Mouse (Mus musculus) layer of hippocampus, postnatal 25 days (tissue): ENCODE data around the gene Folr2. TPM values are rescaled to one million over a fixed set of nuclear protein-coding genes. Genes with fewer than 3 reads are reported as not detected.

Experiments used
- DNase-seq, 2 experiments: peaks; one replicate each; pipeline ENCODE4 v3.0.0; 2022; ENCODE audit warnings: mixed read lengths in 2 of 2, low spot score in 1 of 2; ENCODE audit errors: extremely low spot score in 1 of 2
- total RNA-seq, 2 experiments: library from RNA; stranded (reverse); gene quantifications; 2 replicates each; pipeline ENCODE4 v1.2.3; 2021

The Folr2 gene
- total RNA-seq, 2 experiments from 2014 or later = 0.71 TPM; not detected in 1

- no peak for DNase-seq
These were observed 10.5 kb upstream of the Folr2 start for GRCm38 (mm10) chr7:101867482-101867881.

GRCm38 (mm10) chr7:101866491-101867265 is 9.7 kb upstream of the Folr2 start:
- DNase-seq = no peak

- no peak for DNase-seq
These were observed 6.4 kb upstream of the Folr2 start, which contains the start of gene Anapc15 for GRCm38 (mm10) chr7:101863415-101863814. Gene Anapc15 (plus strand): TSS chr7:101863715.

- no peak for DNase-seq
These were observed 5.3 kb upstream of the Folr2 start for GRCm38 (mm10) chr7:101862291-101862690.

- DNase-seq = no peak
These were observed 4.0 kb upstream of the Folr2 start for GRCm38 (mm10) chr7:101860978-101861377.

GRCm38 (mm10) chr7:101858362-101858761 is 1.4 kb upstream of the Folr2 start:
- DNase-seq = no peak

- DNase-seq = no peak
These were observed 3.2 kb downstream of the Folr2 start for GRCm38 (mm10) chr7:101853816-101854215.

- DNase-seq = no peak
These were observed 4.1 kb downstream of the Folr2 start for GRCm38 (mm10) chr7:101852846-101853245.

- no peak for DNase-seq
These were observed 5.3 kb downstream of the Folr2 start for GRCm38 (mm10) chr7:101851689-101852088.

GRCm38 (mm10) chr7:101847934-101848333 is 9.1 kb downstream of the Folr2 start:
- DNase-seq = no peak

- no peak for DNase-seq
These were observed 12.8 kb downstream of the Folr2 start for GRCm38 (mm10) chr7:101844186-101844585.

- peak; percentile 29 to 56 for DNase-seq
These were observed 19.2 kb downstream of the Folr2 start, which contains the start of gene Inppl1 for GRCm38 (mm10) chr7:101837606-101838471. Gene Inppl1 (minus strand): TSS chr7:101838229.

- DNase-seq = no peak
These were observed 19.8 kb downstream of the Folr2 start for GRCm38 (mm10) chr7:101837154-101837605.

GRCm38 (mm10) chr7:101836271-101837153 is 20.5 kb downstream of the Folr2 start:
- DNase-seq = peak; percentile 23 to 60

- no peak for DNase-seq
These were observed 21.4 kb downstream of the Folr2 start for GRCm38 (mm10) chr7:101835457-101836109.

GRCm38 (mm10) chr7:101834903-101835302 is 22.1 kb downstream of the Folr2 start:
- no peak for DNase-seq

GRCm38 (mm10) chr7:101833916-101834584 is 22.9 kb downstream of the Folr2 start:
- DNase-seq = no peak

- DNase-seq = no peak
These were observed 23.6 kb downstream of the Folr2 start for GRCm38 (mm10) chr7:101833352-101833751.

GRCm38 (mm10) chr7:101832372-101832771 is 24.6 kb downstream of the Folr2 start:
- DNase-seq = no peak
